Mouse (Mus musculus) stomach, embryonic 14.5 days (tissue): Measurements from ENCODE around the gene Slc4a2. TPM values are rescaled to one million over a fixed set of nuclear protein-coding genes. Genes with fewer than 3 reads are reported as not detected.

Experiments used
- ATAC-seq: fragments of 200-750 bp; cut with Nextera tagmentation; 2 replicates; pipeline ENCODE4 v1.8.0; 2017; ENCODE audit warnings: low read depth, moderate TSS enrichment; ENCODE audit not compliant: insufficient number of reproducible peaks, insufficient read depth, low FRiP score
- H3K27ac ChIP-seq: fragments of 300-500 bp; sonication (generic); 2 replicates; pipeline ENCODE4 v1.5.1; 2014; ENCODE audit warnings: mild to moderate bottlenecking, low read length, moderate library complexity, mixed read lengths
- H3K27me3 ChIP-seq: fragments of 300-500 bp; sonication (generic); 2 replicates; pipeline ENCODE4 v1.6.1; 2014; ENCODE audit warnings: low read length, control low read depth, mixed read lengths; ENCODE audit not compliant: control insufficient read depth, insufficient read depth
- H3K36me3 ChIP-seq: fragments of 300-500 bp; sonication (generic); 2 replicates; pipeline ENCODE4 v1.6.1; 2014; ENCODE audit warnings: mild to moderate bottlenecking, control low read depth, low read length, moderate library complexity, mixed read lengths; ENCODE audit not compliant: control insufficient read depth, insufficient read depth
- H3K4me1 ChIP-seq: fragments of 300-500 bp; sonication (generic); 2 replicates; pipeline ENCODE4 v1.6.1; 2014; ENCODE audit warnings: low read length, control low read depth, mixed read lengths; ENCODE audit not compliant: control insufficient read depth, insufficient read depth
- H3K4me2 ChIP-seq: fragments of 300-500 bp; sonication (generic); replicated peaks from 2 replicates; pipeline ENCODE4 v1.6.1; 2014; ENCODE audit warnings: low read depth, low read length, control low read depth
- H3K4me3 ChIP-seq: fragments of 300-500 bp; sonication (generic); 2 replicates; pipeline ENCODE4 v1.5.1; 2014; ENCODE audit warnings: low read depth, low read length, control low read depth
- H3K9ac ChIP-seq: fragments of 300-500 bp; sonication (generic); replicated peaks from 2 replicates; pipeline ENCODE4 v1.6.1; 2014; ENCODE audit warnings: low read depth, mild to moderate bottlenecking, control low read depth, low read length, moderate library complexity, mixed read lengths
- H3K9me3 ChIP-seq: fragments of 300-500 bp; sonication (generic); 2 replicates; pipeline ENCODE4 v1.6.1; 2016; ENCODE audit warnings: low read depth, low read length, control low read depth; ENCODE audit not compliant: control insufficient read depth
- WGBS: fragments of 180-500 bp; shearing (Covaris S2); extraction: QIAGEN DNeasy Blood & Tissue Kit; methylation state at CpG from one replicate; pipeline ENCODE4 v1.1.7; 2014; 5-methylcytosine and 5-hydroxymethylcytosine counted together
- polyA plus RNA-seq: library from polyadenylated mRNA; unstranded; fragments of >200 nt; fragmentation: Nextera tagmentation; extraction: Ambion mirVana; gene quantifications from 2 replicates; pipeline ENCODE4 v1.2.1, GENCODE M21; 2014

Slc4a2 gene
- polyA plus RNA-seq, 1 experiment from 2014 or later, result 30.6 TPM

- Histone ChIP-seq H3K27me3 (no peaks in the 10 kb centered on the region), H3K27ac (no peak overlapping the region), H3K4me3 (peak overlapping the region; percentile 37), H3K4me1 (peaks cover 7% of the 10 kb centered on the region), H3K4me2 (peak overlapping the region; percentile 68), H3K9me3 (no peaks in the 10 kb centered on the region), H3K9ac (no peak overlapping the region; the same call in 1 of the 2 replicates), H3K36me3 (no peaks in the 10 kb centered on the region)
- WGBS, result 2% methylated on average over 34 of the region's 34 CpGs
- peak; percentile 81 for ATAC-seq
These were observed 40.4 kb upstream of the Slc4a2 start for GRCm38 (mm10) chr5:24383026-24383859.

GRCm38 (mm10) chr5:24384407-24384806 is 39.2 kb upstream of the Slc4a2 start:
- ATAC-seq, result no peak
- H3K4me1 ChIP-seq, result peaks cover 7% of the 10 kb centered on the region
- H3K4me3 ChIP-seq, result no peak overlapping the region
- H3K9me3 ChIP-seq, result no peaks in the 10 kb centered on the region
- no peak overlapping the region for H3K4me2 ChIP-seq
- WGBS, result 69% methylated on average over 6 of the region's 6 CpGs
- H3K36me3 ChIP-seq, result no peaks in the 10 kb centered on the region
- H3K27ac ChIP-seq, result no peak overlapping the region
- no peaks in the 10 kb centered on the region for H3K27me3 ChIP-seq
- no peak overlapping the region for H3K9ac ChIP-seq

DNA sequence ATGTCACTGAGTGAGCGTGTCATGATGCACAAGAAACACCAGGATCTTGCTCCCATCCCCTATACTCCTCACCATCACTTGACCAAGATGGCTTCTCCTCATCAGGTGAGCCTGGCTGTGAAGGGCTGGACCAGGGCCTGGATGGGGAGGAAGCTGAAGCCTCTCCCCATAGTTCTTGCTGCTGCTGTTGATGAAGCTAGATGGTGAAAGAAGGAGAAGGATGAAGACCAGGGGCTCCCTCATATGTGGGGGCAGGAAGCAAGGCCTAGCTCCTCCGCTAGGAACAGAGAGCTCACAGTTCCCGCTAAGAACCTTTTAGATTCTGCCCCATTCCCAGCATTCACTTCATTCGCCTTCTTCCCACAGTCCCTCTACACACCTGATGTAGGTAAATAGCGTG is 38.3 kb upstream of the Slc4a2 start:
- ATAC-seq, result no peak
- Histone ChIP-seq H3K36me3 (no peaks in the 10 kb centered on the region), H3K4me3 (no peak overlapping the region), H3K4me2 (no peak overlapping the region), H3K27me3 (no peaks in the 10 kb centered on the region), H3K9ac (no peak overlapping the region), H3K27ac (no peak overlapping the region), H3K4me1 (peaks cover 7% of the 10 kb centered on the region), H3K9me3 (no peaks in the 10 kb centered on the region)
- 91% methylated on average over 5 of the region's 5 CpGs for WGBS

DNA sequence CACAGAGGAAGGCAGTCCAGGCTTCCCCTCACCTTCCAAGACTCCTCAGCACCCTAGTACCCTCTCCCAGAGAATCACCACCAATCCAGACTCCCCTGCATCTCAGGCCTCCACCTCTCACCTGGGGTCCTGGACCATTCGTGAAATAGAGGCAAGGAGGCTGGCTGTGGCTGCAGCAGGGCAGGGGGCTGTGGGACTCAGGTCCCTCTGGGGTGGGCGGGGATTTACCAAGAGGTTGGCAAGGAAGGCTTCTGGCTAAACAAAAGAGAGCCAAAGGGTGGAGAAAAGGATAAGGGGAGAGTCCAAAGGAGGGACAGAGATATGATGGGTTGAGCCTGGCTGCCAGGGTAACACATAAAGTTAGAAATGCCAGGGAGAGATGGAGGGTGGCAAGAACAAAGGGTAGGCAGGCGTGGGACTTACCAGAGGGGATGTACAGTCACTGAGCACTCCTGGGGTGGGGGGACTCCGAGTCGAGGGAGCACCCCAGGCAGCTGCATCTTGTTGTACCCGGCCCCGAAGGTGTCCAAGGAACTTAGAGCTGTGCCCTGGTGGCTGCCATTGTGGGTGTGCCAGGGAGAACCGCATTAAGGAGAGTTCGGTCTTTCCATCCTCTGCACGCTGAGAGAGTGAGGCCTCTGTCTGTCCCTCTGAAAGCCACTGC is 37.6 kb upstream of the Slc4a2 start:
- no peak overlapping the region for H3K4me3 ChIP-seq
- H3K9ac ChIP-seq, result no peak overlapping the region
- no peak for ATAC-seq
- H3K27ac ChIP-seq, result no peak overlapping the region
- no peaks in the 10 kb centered on the region for H3K27me3 ChIP-seq
- H3K4me2 ChIP-seq, result no peak overlapping the region
- no peaks in the 10 kb centered on the region for H3K36me3 ChIP-seq
- H3K4me1 ChIP-seq, result peaks cover 7% of the 10 kb centered on the region
- no peaks in the 10 kb centered on the region for H3K9me3 ChIP-seq
- WGBS, result 81% methylated on average over 10 of the region's 10 CpGs

GRCm38 (mm10) chr5:24387264-24388241 is 36.1 kb upstream of the Slc4a2 start:
- ATAC-seq, result peak; percentile 31; the same call in 1 of the 2 replicates
- Histone ChIP-seq H3K9ac (peak overlapping the region; percentile 29; the same call in 1 of the 2 replicates), H3K4me3 (peak overlapping the region; percentile 45), H3K4me2 (peak overlapping the region; percentile 95), H3K4me1 (peaks cover 7% of the 10 kb centered on the region), H3K27me3 (no peaks in the 10 kb centered on the region), H3K9me3 (no peaks in the 10 kb centered on the region), H3K27ac (no peak overlapping the region), H3K36me3 (no peaks in the 10 kb centered on the region)
- 1% methylated on average over 68 of the region's 73 CpGs for WGBS

DNA sequence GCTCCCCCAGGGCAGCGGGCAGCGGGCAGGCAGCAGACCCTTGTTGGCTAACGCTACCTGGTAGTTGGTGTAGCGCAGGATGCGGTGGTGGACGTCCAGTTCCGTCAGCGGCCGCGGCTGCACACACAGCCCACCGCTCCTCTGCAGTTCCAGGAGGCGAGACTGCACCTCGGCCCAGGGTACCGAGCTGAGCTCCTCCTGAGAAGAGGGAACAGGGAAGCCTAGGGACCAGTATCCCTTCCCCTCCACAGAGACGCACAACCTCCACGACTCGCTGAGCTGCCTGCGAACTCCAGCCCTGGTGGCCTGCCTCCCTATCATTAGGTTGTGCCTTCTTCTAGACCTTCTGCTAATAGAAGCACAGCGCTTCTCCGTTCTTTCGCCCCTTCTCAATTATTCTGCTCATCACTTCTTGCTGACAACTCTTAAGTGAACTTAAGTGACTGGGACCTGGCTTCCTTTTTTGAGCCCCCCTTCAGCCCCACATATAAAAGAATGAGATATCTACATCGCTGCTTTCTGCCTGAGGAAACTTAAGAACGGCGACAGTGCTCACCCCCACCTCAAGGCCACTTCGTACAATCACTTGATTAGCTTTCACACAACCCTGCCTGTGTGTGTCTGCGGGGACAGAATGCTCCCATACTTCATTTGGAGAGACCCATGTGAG is 35.3 kb upstream of the Slc4a2 start:
- Histone ChIP-seq H3K4me3 (peak overlapping the region; percentile 45), H3K27me3 (no peaks in the 10 kb centered on the region), H3K4me2 (peak overlapping the region; percentile 95), H3K9ac (peak overlapping the region; percentile 29; the same call in 1 of the 2 replicates), H3K4me1 (peaks cover 7% of the 10 kb centered on the region), H3K27ac (no peak overlapping the region), H3K9me3 (no peaks in the 10 kb centered on the region), H3K36me3 (no peaks in the 10 kb centered on the region)
- 29% methylated on average over 26 of the region's 26 CpGs for WGBS
- no peak; the same call in 1 of the 2 replicates for ATAC-seq

- WGBS, result 60% methylated on average over 6 of the region's 7 CpGs
- peaks cover 7% of the 10 kb centered on the region for H3K4me1 ChIP-seq
- H3K4me2 ChIP-seq, result no peak overlapping the region
- no peaks in the 10 kb centered on the region for H3K36me3 ChIP-seq
- ATAC-seq, result no peak
- H3K9ac ChIP-seq, result no peak overlapping the region
- no peak overlapping the region for H3K27ac ChIP-seq
- H3K9me3 ChIP-seq, result no peaks in the 10 kb centered on the region
- no peak overlapping the region for H3K4me3 ChIP-seq
- H3K27me3 ChIP-seq, result no peaks in the 10 kb centered on the region
These were observed 34.5 kb upstream of the Slc4a2 start for GRCm38 (mm10) chr5:24389011-24389657.
